Mouse (Mus musculus): Measurements from ENCODE around the gene Hdgf.

GRCm38 (mm10) chr3:87940611-87941010 lies 34.5 kb downstream of the Hdgf start:
- no peak for TF ChIP-seq CHD2 (IDR thresholded peaks at IDR 0.05; ENCODE audit: low read length)
- TF ChIP-seq UBTF (IDR thresholded peaks at IDR 0.05; ENCODE audit: low read depth, low read length), result no peak
- no peak for TF ChIP-seq CTCF (conservative IDR thresholded peaks at IDR 0.05 in 1 of 2, IDR thresholded peaks at IDR 0.05 in 1 of 2; ENCODE audit: low read depth in 2 of 2, low read length in 2 of 2)
- no peak for TF ChIP-seq MEF2A (IDR thresholded peaks at IDR 0.05; ENCODE audit: borderline replicate concordance, low read depth, low read length)

All from CH12.LX (cell line).